Mouse (Mus musculus): ENCODE measurements around the gene Abi1. TPM values are rescaled to one million over a fixed set of nuclear protein-coding genes. Genes with fewer than 3 reads are reported as not detected.

Gene Abi1
- total and polyA plus RNA-seq, 3 experiments = 31.9 to 69.8 TPM; not detected in 1

DNA sequence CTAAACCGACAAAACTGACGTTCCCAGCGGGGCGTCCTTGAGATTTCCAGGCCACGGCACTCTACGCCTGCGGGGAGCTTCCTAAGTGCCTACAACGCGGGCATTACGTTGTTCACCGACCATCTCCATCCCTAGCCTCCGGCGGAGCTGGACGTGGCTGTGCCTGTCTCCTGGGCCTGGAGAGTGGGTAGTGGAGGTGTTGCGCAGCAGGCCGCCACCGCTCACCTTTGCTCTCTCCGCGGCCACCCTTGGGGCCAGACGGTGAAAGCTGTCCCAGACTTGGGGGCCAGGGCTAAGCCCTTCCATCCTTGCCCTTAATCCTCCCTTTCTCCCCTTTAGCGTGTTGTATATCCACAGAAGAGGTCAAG, 28.3 kb upstream of the Abi1 start:
- Histone ChIP-seq H3K27ac (ENCODE audit: control insufficient read depth, low read depth, low read length) (peak overlapping the region; percentile 91), H3K27me3 (ENCODE audit: control insufficient read depth in 1 of 2, insufficient read depth in 2 of 2, low read length in 2 of 2) (no peaks in the 10 kb centered on the region), H3K4me3 (ENCODE audit: control insufficient read depth in 1 of 2, insufficient read depth in 1 of 2, low read depth in 2 of 2, low read length in 2 of 2) (peak overlapping the region; percentile 60 to 91), H3K79me2 (ENCODE audit: control insufficient read depth, insufficient read depth, low read length, poor library complexity) (no peaks in the 10 kb centered on the region; the same call in 1 of the 2 replicates), H3K36me3 (ENCODE audit: control insufficient read depth in 1 of 2, insufficient read depth in 2 of 2, low read length in 2 of 2) (peaks cover 0 to 2% of the 10 kb centered on the region in 2 experiments; a peak in 2 of 4 replicates), H3K9ac (ENCODE audit: control insufficient read depth, low read depth, low read length, poor library complexity, severe bottlenecking) (peak overlapping the region; percentile 83), H3K4me1 (ENCODE audit: control insufficient read depth in 1 of 2, insufficient read depth in 2 of 2, low read length in 2 of 2) (peaks cover 2 to 4% of the 10 kb centered on the region in 2 experiments; a peak in 1 of 4 replicates), H3K9me3 (replicated peaks; ENCODE audit: insufficient read depth, low read length) (no peaks in the 10 kb centered on the region)
- no peak for DNase-seq (ENCODE audit: low read depth, low spot score)
- no peak for TF ChIP-seq USF2 (IDR thresholded peaks at IDR 0.05; ENCODE audit: borderline replicate concordance in 1 of 2, insufficient read depth in 1 of 2, low read depth in 1 of 2, low read length in 2 of 2)
- TF ChIP-seq MYC (IDR thresholded peaks at IDR 0.05; ENCODE audit: low read depth, low read length) = peak; percentile 15

DNA sequence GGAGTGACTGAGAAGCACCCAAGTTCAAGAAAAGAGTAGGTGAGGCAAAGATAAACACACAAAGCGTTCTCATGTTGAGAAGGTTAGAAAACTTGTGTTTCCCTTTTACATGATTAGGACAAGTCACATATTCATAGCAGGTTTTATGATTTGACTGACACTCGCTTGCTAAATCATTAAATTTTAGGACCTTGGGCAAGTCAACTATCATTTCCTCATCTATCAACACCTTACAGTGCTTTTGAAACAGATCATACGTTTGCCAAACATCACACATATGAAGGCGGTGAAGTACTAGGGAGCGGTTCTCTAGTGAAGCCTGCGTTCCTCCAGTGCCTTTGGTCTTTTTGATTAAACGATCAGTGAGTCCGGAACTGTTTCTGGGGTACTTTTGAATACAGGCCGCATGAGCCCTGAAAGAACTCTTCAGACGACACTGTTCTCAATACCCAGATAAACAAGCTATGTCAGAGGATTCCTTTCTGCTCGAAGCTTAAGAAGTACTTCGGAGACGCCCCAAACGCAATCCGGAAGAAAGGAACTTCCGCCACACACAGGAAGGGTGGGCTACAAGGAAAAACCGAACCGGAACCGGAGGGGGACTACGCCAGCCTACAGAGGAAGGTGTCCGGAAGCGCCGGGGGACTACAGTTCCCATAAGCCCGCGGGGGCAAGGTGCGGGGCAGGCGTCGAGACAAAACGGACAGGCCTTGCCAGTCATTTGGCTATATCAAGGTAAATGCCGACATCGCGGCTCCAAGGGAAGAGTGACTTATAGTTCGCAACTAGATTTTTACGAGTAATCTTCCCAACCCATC, 27.7 kb upstream of the Abi1 start, which contains the start of gene Acbd5:
Gene Acbd5, plus strand, starts transcription at position 616 of the 818 bp plus-strand sequence.
- Histone ChIP-seq H3K9ac (ENCODE audit: control insufficient read depth, low read depth, low read length, poor library complexity, severe bottlenecking) (peak within 1 kb of the TSS; percentile 83), H3K79me2 (ENCODE audit: control insufficient read depth, insufficient read depth, low read length, poor library complexity) (no peaks in the 10 kb centered on the region; the same call in 1 of the 2 replicates), H3K36me3 (ENCODE audit: control insufficient read depth in 1 of 2, insufficient read depth in 2 of 2, low read length in 2 of 2) (peaks cover 0 to 2% of the 10 kb centered on the region in 2 experiments; a peak in 2 of 4 replicates), H3K27me3 (ENCODE audit: control insufficient read depth in 1 of 2, insufficient read depth in 2 of 2, low read length in 2 of 2) (no peaks in the 10 kb centered on the region), H3K27ac (ENCODE audit: control insufficient read depth, low read depth, low read length) (peak within 1 kb of the TSS; percentile 91), H3K4me1 (ENCODE audit: control insufficient read depth in 1 of 2, insufficient read depth in 2 of 2, low read length in 2 of 2) (peaks cover 2 to 4% of the 10 kb centered on the region in 2 experiments; a peak in 1 of 4 replicates), H3K9me3 (replicated peaks; ENCODE audit: insufficient read depth, low read length) (no peaks in the 10 kb centered on the region), H3K4me3 (ENCODE audit: control insufficient read depth in 1 of 2, insufficient read depth in 1 of 2, low read depth in 2 of 2, low read length in 2 of 2) (peak within 1 kb of the TSS; percentile 60 to 91)
- peak; percentile 98 for DNase-seq (ENCODE audit: low read depth, low spot score)
- TF ChIP-seq SIN3A (IDR thresholded peaks at IDR 0.05; ENCODE audit: low read length) (peak; percentile 98), SMC3 (IDR thresholded peaks at IDR 0.05; ENCODE audit: low read depth, low read length) (no peak), POLR2A (IDR thresholded peaks at IDR 0.05; ENCODE audit: control insufficient read depth in 1 of 2, insufficient read depth in 1 of 2, low read depth in 1 of 2, low read length in 2 of 2, poor library complexity in 1 of 2) (peak in 1 of 2 experiments; percentile 95; a peak in 3 of 4 replicates), TCF12 (IDR thresholded peaks at IDR 0.05; ENCODE audit: low read depth, low read length) (peak; percentile 69), POLR2AphosphoS2 (IDR thresholded peaks at IDR 0.05; ENCODE audit: low read length) (peak; percentile 93), MAZ (IDR thresholded peaks at IDR 0.05; ENCODE audit: low read depth, low read length) (peak; percentile 84), POLR2AphosphoS5 (IDR thresholded peaks at IDR 0.05; ENCODE audit: borderline replicate concordance, low read depth, low read length) (peak; percentile 80; the same call in 1 of the 2 replicates), TBP (IDR thresholded peaks at IDR 0.05; ENCODE audit: low read depth, low read length) (peak; percentile 95), KAT2A (conservative IDR thresholded peaks at IDR 0.05; ENCODE audit: low read depth, low read length) (peak; percentile 90; the same call in 1 of the 2 replicates), NRF1 (IDR thresholded peaks at IDR 0.05; ENCODE audit: insufficient read depth, low read depth, low read length, poor library complexity, severe bottlenecking) (peak; percentile 51; the same call in 1 of the 2 replicates), EP300 (IDR thresholded peaks at IDR 0.05; ENCODE audit: low read depth in 1 of 2, low read length in 2 of 2) (peak in 1 of 2 experiments; percentile 48; a peak in 1 of 4 replicates), ELF1 (IDR thresholded peaks at IDR 0.05; ENCODE audit: low read depth, low read length) (peak; percentile 100), MXI1 (IDR thresholded peaks at IDR 0.05; ENCODE audit: low read depth, low read length) (peak; percentile 47), CHD2 (IDR thresholded peaks at IDR 0.05; ENCODE audit: low read length) (peak; percentile 58; the same call in 1 of the 2 replicates), ZNF384 (IDR thresholded peaks at IDR 0.05; ENCODE audit: low read depth, low read length) (no peak), GABPA (IDR thresholded peaks at IDR 0.05; ENCODE audit: low read depth, low read length) (no peak), MAX (IDR thresholded peaks at IDR 0.05; ENCODE audit: low read length) (peak; percentile 71; the same call in 1 of the 2 replicates), CHD1 (IDR thresholded peaks at IDR 0.05; ENCODE audit: low read depth, low read length) (no peak; the same call in 1 of the 2 replicates), USF1 (IDR thresholded peaks at IDR 0.05; ENCODE audit: low read depth, low read length) (peak; percentile 5; the same call in 1 of the 2 replicates), MYC (IDR thresholded peaks at IDR 0.05; ENCODE audit: low read depth, low read length) (peak; percentile 63), HCFC1 (IDR thresholded peaks at IDR 0.05; ENCODE audit: low read depth, low read length) (peak; percentile 100), ETS1 (IDR thresholded peaks at IDR 0.05; ENCODE audit: low read depth, low read length) (no peak; the same call in 1 of the 2 replicates), NELFE (IDR thresholded peaks at IDR 0.05; ENCODE audit: low read depth, low read length) (peak; percentile 97), BHLHE40 (IDR thresholded peaks at IDR 0.05; ENCODE audit: borderline replicate concordance, low read depth, low read length) (no peak), RAD21 (IDR thresholded peaks at IDR 0.05; ENCODE audit: low read depth, low read length) (no peak), CTCF (IDR thresholded peaks at IDR 0.05 in 2 of 3, conservative IDR thresholded peaks at IDR 0.05 in 1 of 3; ENCODE audit: control insufficient read depth in 1 of 3, insufficient read depth in 1 of 3, low read depth in 2 of 3, low read length in 3 of 3, poor library complexity in 1 of 3, severe bottlenecking in 1 of 3) (no peak), RCOR1 (IDR thresholded peaks at IDR 0.05; ENCODE audit: low read depth, low read length) (no peak), ZMIZ1 (IDR thresholded peaks at IDR 0.05; ENCODE audit: low read depth, low read length) (peak; percentile 94)
